Mouse (Mus musculus) cerebellum, adult 2 months (tissue): ENCODE data around the gene Eno2. TPM values are rescaled to one million over a fixed set of nuclear protein-coding genes. Genes with fewer than 3 reads are reported as not detected.
A peak's percentile ranks its signal among the peaks of the same experiment; 100 is the strongest.

ENCODE experiments used
- DNase-seq, 2 experiments: peaks; one replicate each; pipeline ENCODE4 v3.0.0; 2021
- H3K27ac ChIP-seq: fragments of 200-500 bp; 2 replicates; pipeline ENCODE4 v1.5.1; 2012; ENCODE audit warnings: low read length, control low read depth, inconsistent platforms; ENCODE audit not compliant: insufficient read depth
- H3K27me3 ChIP-seq: fragments of 200-500 bp; 2 replicates; pipeline ENCODE4 v1.6.1; 2012; ENCODE audit warnings: inconsistent platforms, mild to moderate bottlenecking, low read length, moderate library complexity; ENCODE audit not compliant: control insufficient read depth, insufficient read depth
- H3K4me1 ChIP-seq: fragments of 200-500 bp; 2 replicates; pipeline ENCODE4 v1.6.1; 2011; ENCODE audit warnings: low read length; ENCODE audit not compliant: control insufficient read depth, insufficient read depth
- H3K4me3 ChIP-seq: fragments of 200-500 bp; replicated peaks from 2 replicates; pipeline ENCODE3; 2011; ENCODE audit warnings: mild to moderate bottlenecking, low read depth, low read length, control low read depth; ENCODE audit not compliant: insufficient read depth
- CTCF ChIP-seq: fragments of 200-500 bp; IDR thresholded peaks from 2 replicates; pipeline ENCODE4 v1.5.1; 2011; ENCODE audit warnings: low read depth, mild to moderate bottlenecking, control low read depth, low read length, moderate library complexity, borderline replicate concordance; ENCODE audit not compliant: insufficient read depth
- POLR2A ChIP-seq: fragments of 200-500 bp; IDR thresholded peaks from 2 replicates; pipeline ENCODE4 v1.6.1; 2011; ENCODE audit warnings: low read length, control low read depth, borderline replicate concordance; ENCODE audit not compliant: insufficient read depth
- WGBS: fragments of 180-500 bp; shearing (Covaris S2); methylation state at CpG from one replicate; pipeline ENCODE4 v1.1.7; 2018; 5-methylcytosine and 5-hydroxymethylcytosine counted together
- polyA plus RNA-seq: library from polyadenylated mRNA; depleted of rRNA; stranded (reverse); fragments of >200 nt; gene quantifications from 2 replicates; pipeline ENCODE4 v1.2.3, GENCODE M21; 2012

The Eno2 gene
- polyA plus RNA-seq, 1 experiment: 888 TPM

GRCm38 (mm10) chr6:124745490-124746295 lies 23.8 kb downstream of the Eno2 start:
- peak overlapping the region; percentile 54 for H3K4me3 ChIP-seq
- WGBS: 2% methylated on average over 85 of the region's 85 CpGs
- TF ChIP-seq POLR2A (peak; percentile 67), CTCF (peak; percentile 76)
- no peaks in the 10 kb centered on the region for H3K27me3 ChIP-seq
- DNase-seq: peak; percentile 96 to 97
- peaks cover 14% of the 10 kb centered on the region for H3K4me1 ChIP-seq
- H3K27ac ChIP-seq: peak overlapping the region; percentile 79

DNA sequence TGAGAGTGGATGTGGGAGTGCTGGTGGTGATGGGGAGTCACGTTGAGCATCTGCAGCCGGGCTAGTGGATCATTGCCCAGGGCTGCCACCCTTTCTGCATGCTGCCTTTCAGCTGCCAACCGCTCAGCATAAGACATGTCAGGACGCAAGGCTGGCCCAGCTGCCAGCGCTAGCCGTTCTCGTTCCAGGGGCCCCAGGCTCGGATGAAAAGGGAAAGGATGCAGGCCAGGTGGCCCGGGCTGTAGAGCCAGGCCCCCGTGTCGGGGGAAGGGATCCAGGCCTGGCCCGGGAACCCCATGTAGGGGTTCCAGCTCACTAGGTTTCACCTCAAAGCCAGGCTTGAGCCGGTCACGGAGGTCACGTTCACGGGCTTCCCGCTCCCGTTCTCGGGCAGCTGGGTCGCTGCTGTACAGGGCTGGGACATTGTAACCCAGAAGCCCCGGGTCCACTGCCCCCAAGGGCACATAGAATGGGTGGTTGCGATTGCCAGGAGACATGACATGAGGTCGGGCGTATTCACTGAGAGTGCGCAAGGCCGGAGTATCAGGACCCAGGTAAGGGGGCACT lies 24.6 kb downstream of the Eno2 start:
- WGBS: 20% methylated on average over 26 of the region's 26 CpGs
- Histone ChIP-seq H3K27ac (peak overlapping the region; percentile 79), H3K4me3 (peak overlapping the region; percentile 52), H3K27me3 (no peaks in the 10 kb centered on the region), H3K4me1 (peaks cover 16% of the 10 kb centered on the region)
- peak in 1 of 2 experiments; percentile 73 for DNase-seq
- TF ChIP-seq CTCF (no peak), POLR2A (no peak; the same call in 1 of the 2 replicates)

DNA sequence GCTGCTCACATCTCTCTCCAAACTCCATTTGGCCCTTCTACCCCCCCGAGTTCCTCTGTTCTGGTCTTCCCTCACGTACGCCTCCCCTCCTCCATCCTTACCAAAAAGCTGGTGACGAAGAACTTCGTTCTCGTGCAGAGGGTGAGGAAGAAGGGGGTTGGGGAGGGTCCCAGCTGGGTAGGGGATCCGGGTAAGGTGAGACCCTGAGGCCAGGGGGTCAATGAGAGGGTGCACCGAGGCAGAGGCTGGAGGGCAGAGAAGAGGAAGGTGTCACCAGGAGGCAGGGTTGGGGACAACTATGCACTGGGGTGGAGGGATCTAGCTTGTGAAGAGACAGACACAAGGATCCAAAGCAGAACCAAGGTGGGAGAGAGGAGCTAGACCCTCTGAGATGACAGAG lies 25.8 kb downstream of the Eno2 start:
- H3K27ac ChIP-seq: no peak overlapping the region
- TF ChIP-seq POLR2A (no peak), CTCF (no peak)
- peak in 1 of 2 experiments; percentile 29 for DNase-seq
- H3K4me1 ChIP-seq: peaks cover 17% of the 10 kb centered on the region; the same call in 1 of the 2 replicates
- no peaks in the 10 kb centered on the region for H3K27me3 ChIP-seq
- H3K4me3 ChIP-seq: no peak overlapping the region
- WGBS: 84% methylated on average over 8 of the region's 8 CpGs

DNA sequence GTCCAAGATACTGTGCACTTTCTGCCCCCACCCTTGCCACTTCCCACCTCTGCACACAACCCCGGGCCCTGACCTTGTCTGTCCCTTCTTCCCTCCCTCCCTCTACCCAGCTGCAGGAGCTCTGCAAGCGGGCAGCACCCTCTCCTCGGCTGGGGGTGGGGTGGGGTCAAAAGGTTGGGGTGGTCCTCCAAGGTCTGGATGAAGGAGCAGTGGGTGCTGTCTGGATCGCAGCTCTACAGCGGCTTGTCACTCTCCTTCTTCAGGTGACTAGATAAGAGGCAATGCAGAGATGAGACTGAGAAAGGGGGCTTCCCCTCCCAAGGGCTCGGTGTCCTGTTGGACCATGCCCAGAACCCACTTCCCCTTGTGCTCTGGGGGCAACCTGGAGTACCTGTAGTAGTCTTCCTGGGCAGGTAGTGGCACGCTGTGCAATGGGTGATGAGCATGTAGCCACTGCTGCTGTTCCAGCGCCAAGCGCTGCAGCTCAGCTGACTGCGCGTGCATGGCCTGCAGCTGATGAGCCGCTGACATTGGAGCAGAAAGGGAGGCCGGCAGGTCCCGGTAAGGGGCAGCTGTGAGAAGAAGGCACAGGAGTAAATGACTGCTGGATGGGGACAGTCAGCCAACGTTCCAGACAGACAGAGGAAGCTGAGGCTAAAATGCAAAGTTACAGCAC lies 26.5 kb downstream of the Eno2 start:
- Histone ChIP-seq H3K4me1 (peaks cover 17% of the 10 kb centered on the region; the same call in 1 of the 2 replicates), H3K27ac (no peak overlapping the region)
- WGBS: 84% methylated on average over 15 of the region's 15 CpGs

DNA sequence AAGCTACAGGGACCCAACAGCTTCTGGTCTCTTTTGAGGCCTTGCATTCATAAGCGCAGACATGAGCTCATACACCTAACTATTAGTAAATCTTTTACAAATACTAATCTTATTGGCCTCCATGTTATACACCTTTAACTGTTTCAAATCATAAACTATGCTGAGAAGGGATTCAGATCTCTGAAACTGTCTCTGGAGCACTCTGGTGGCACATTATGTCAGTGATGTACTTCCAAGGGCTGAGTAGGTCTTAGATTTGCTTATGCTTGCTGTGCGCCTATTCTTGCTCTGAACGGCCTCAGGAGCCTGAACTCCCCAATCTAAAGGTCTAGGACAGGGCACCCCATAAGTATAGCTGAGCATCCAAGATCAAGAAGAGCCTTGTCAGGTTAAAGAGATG lies 27.6 kb downstream of the Eno2 start:
- WGBS: 73% methylated on average over 3 of the region's 3 CpGs
- Histone ChIP-seq H3K27me3 (no peaks in the 10 kb centered on the region), H3K27ac (peak overlapping the region; percentile 51), H3K4me3 (peak overlapping the region; percentile 61), H3K4me1 (peaks cover 17% of the 10 kb centered on the region; the same call in 1 of the 2 replicates)
- TF ChIP-seq POLR2A (no peak), CTCF (no peak)
- DNase-seq: no peak

More for the DNA sequence above, 26.5 kb downstream of the Eno2 start:
- TF ChIP-seq POLR2A (no peak), CTCF (no peak)
- H3K27me3 ChIP-seq: no peaks in the 10 kb centered on the region
- DNase-seq: peak; percentile 34 to 37
- H3K4me3 ChIP-seq: no peak overlapping the region

DNA sequence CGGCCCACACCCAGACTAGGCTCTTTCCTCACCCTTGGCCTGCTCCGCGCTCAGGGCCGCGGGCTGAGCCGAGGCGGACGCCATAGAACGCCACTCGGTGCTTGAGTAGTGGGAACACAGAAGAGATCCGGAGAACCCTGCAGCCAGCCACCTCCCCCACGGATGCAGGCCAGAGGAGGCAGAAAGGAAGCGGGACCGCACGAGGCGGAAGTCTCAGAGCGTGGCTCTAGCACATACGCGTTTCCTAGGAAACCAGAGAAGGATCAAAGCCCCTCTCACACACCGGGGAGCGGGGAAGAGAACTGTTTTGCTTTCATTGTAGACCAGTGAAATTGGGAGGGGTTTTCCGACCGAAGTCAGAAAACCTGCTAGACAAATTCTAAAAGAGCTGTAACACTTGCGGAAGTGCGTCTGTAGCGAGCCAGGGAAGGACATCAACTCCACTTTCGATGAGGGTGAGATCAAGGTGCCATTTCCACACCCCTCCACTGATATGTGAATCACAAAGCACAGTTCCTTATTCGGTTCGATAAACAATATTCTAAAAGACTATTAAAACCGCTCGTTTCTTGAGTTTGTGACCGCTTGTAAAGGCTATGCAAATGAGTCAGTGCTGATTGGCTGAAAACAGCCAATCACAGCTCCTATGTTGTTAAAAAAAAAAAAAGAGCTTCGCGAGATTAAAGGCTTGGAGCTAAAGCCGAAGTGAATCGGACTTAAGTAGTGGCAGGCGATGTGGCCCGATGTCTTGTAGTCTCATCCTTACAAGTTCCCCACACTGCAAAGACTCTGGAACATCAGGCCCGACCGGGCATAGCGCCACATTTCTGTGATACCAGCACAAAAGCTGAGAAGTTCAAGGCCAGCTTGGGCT lies 28.3 kb downstream of the Eno2 start, which contains the start of gene Grcc10:
TSS of gene Grcc10 (minus strand) at position 487 of the 874 bp plus-strand sequence.
- under 1% methylated on average over 41 of the region's 41 CpGs for WGBS

More for the DNA sequence above, 28.3 kb downstream of the Eno2 start, which contains the start of gene Grcc10:
- Histone ChIP-seq H3K27me3 (no peaks in the 10 kb centered on the region), H3K4me1 (peaks cover 12% of the 10 kb centered on the region; the same call in 1 of the 2 replicates), H3K4me3 (peak within 1 kb of the TSS; percentile 89), H3K27ac (peak within 1 kb of the TSS; percentile 84)
- DNase-seq: peak; percentile 89 to 90
- TF ChIP-seq POLR2A: peak; percentile 90; the same call in 1 of the 2 replicates
- no peak for TF ChIP-seq CTCF
